Mouse (Mus musculus): Measurements from ENCODE around the gene Ercc5.

Ercc5 gene

DNA sequence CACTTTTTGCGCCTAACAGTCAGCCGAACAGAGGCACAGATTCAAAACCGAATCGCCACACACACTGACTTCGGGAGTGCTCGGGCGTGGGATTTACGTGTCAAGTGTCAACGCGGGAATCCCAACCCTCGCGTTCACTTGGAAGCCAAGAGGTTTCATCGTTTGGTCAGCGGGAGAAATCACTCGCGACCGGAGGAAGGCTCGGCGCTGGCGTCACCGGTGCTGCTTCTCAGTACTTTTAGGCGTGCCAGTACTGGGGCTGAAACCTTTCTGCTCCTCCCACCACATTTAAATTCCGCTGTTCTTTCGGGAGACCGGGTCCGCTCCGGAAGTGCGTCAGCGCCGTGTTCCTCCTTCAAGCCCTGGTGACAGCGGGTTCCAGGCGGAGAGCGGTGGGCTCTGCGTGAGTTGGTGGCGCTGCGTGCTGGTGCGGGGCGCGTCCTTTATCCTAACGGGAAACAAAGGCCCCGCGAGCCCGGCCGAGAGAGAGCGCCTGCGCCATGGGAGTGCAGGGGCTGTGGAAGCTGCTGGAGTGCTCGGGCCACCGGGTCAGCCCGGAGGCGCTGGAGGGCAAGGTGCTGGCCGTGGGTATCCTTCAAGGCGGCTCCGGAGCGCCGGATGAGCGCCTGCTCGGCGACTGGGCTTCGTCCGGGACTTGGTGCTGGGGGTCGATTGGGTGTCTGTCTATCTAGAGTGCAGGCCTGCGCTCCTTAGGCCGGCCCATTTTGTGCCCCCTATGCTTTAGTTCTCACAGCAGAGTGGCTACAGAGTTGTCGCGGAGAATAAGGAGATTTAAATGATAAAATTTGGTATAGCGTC, at the start of gene Ercc5:
TSS of gene Ercc5 (plus strand) at position 182 of the 819 bp plus-strand sequence.
- peak; percentile 91 for DNase-seq (ENCODE audit: extremely low spot score)

DNA sequence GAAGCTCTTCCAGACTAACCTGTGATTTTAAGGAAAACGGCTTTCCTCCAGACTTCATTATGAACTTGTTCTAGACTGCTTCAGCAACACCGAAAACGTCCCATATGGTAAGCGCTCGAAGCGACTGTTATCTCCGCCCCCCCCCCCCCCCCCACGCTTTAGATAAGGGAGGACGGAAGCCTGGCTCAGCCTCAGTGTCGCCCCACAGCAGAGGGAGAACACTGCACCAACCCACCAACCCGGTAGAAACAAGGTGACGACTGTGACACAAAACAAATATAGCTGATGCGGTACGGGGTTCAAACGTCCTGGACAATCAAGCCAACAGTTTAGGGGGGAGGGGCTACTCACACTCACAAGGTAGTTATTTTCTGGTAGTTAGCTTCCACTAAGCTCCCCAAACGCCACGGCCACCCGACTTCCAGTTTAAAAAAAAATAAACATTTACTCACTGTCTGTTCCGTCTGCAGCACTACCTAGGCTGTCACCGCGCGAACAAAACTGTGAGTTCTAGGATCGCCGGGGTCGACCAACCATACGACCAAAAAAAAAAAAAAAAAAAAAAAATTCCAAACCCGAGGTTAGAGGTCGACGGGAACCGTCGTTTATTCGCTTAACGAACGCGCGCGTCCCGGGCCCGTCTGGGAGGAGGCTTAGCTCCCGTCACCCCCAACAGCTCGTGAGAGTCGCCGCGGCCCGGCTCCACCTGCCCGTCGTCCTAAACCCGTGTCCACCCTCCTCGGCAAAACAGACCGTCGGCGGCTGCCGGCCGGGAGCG, 45.9 kb upstream of the Ercc5 start:
- DNase-seq (ENCODE audit: extremely low spot score): peak; percentile 61

DNA sequence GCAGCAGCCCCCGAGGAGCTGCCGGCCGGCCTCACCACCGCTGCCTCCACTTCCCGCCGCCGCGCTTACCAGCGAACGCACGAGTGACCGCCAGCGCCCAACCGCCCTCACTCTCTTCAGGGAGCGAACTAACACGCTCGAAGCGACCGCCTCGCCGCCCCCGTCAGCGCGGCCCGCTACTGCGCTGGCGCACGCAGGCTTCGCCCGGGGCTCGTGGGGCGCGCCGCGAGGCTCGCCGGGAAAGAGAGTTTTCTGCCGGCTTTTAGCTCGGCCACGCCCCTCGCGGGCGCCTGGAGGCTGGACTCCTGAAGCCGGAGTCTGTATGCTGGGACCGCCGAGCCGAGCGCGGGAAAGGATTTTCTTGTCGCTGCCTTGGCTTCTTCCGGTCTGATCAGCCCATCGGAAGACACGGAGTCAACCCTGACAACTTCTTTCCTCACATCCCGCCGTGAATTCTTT, 45.3 kb upstream of the Ercc5 start, which contains the start of gene Tex30:
TSS of gene Tex30 (minus strand) at position 183 of the 459 bp plus-strand sequence.
- DNase-seq (ENCODE audit: extremely low spot score): peak; percentile 93

DNA sequence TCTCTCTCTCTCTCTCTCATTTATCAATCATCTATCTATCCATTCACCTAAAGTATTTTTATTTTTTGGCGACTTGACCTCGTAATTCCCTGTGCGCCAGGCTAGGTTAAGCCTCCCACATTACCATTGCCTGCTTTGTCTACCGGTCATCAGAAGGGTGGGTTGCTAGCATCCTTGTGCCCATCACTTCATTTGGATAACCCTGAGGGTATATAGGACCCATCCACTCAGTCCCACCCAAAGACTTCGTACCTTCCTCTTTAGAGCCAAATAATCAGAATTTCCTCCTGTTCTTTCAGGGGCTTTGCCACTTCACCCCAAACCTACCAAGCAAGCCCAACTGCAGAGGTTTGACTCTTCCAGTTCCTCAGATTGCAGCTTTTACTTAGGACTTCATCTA, 44.6 kb upstream of the Ercc5 start:
- peak; percentile 25 for DNase-seq (ENCODE audit: extremely low spot score)

DNA sequence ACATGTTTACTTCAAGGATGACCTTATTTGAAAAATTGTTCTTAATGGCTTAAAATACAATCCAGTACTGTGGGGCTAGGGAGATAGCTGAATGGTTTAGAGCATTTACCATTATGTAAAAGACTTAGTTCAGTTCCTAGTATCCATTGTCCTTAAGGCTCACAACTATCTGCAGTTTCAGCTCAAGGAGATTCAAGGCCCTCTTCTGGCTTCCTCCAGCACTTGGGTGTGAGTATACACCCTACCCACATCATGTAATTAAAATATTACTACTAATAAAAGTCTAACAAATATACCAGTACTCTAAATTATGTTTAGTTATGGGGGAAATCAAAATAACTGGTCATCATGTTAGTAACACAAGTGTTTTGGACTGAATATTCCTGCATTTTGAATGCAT, 30.0 kb upstream of the Ercc5 start:
- DNase-seq (ENCODE audit: extremely low spot score): no peak

DNA sequence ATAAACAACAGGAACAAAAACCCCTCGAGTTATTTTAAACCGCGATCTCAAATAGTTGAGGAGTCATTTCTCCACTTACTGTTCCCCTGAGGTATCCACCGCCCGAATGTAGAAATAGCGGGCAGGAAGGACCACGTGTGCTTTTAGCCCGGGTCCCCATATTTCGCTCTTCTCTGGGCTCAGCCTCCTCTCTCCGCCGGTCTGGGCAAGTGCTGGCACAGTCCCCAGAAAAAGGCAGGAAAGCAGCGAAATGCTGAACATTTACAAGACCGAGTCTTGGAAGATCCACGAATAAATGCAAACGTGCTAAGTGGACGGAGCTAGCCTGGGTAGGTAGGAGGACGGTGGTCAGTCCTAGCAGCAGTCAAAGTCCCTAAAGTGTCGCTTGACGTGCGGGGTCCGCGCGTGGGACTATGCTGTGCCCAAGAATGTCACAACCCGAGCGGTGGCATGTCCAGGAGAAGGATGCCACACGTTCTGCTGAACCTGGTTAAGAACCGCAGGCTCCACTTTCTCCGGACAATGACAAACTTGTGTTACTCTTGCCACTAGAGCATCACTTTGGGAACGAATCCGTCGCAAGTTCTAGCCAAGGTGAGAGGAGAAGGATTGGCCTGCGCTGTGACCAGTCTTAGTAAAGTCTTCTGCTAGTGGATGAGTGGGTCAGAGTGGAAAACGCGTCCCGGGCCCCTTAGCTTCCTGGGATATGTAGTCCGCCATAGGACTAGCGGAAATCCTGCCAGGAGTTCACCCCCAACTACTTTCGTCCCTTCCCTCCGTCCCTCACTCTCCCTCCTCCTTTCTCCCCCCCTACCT, 29.1 kb upstream of the Ercc5 start, which contains the start of the genes Kdelc1 and Bivm:
TSS of gene Kdelc1 (minus strand) at position 570 of the 816 bp plus-strand sequence.
TSS of gene Bivm (plus strand) at position 719 of the 816 bp plus-strand sequence.
- peak; percentile 88 for DNase-seq (ENCODE audit: extremely low spot score)

DNA sequence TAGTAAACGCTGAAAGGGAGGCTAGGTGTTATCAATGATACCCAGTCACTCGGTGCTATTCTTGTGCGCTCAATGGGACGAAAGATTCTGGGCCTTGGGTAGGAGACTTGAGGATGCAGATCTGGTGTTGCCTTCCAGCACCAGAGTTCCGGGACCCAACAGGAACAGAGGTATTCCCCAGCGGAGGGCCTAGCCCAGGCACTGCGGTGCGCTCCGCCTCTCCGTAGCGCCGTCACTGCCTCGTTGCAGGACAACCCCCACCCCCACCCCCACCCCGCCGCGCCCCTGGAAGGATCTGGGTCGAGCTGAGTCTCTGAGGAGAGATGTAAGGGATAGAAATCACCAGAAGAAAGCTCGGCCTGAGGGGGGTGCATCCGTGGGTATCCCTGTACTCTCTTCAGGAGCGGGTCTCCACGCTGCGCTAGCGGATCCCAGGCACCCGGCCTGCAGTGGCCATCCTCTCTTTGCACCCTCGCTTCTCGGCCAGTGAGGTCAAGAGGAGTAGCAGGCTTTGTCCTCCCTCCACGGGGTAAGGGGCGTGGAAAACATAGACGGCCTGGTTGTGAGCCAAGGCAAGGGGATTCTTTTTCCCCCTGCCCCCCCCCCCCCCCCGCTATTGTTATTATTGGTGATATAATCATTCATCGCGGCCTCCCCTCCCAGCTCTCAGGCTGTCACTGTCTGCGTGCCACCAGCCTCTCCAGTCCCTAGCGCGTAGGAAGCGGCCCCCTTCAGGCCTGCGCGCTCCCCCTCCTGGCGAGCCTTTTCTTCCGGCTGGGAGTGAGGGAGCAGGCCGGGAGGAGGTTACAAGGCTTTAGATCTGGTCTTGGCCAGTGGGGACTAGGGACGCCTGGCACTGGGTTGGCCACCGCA, 28.1 kb upstream of the Ercc5 start:
- peak; percentile 90 for DNase-seq (ENCODE audit: extremely low spot score)

DNA sequence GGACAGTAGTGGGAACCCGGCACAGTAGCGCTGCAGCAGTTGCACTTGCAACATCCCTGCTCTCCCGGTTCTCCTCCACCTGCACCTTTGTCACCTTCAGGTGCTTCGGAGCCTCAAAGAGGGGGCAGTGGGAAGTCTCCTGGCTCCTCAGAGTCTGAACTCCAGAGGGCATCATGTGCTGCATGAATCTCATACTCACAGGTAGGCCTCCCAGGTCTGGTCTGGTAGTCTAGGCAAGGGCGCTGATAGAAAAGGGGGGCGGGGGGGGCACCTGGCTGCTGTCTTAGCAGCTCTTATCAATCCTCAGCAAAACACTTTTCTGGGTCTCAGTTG, 27.5 kb upstream of the Ercc5 start:
- DNase-seq (ENCODE audit: extremely low spot score): no peak

DNA sequence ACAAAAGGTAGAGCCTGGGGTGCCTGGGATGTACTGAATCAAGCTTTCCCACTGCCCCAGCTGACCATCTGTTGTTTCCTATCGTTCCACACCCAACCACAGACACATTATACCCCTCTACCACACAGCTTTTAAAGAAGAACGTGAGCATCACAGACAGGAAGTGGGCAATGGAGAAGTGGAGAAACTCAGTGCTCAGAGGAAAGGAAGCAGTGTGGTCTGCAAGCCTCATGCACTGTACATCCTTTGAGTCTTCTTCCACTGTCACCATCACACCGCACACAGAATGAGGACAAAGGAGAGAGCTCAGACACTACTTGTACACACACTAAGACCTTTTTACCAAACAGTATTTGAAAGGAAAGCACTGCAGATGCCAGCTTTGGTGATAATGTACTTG, 25.3 kb upstream of the Ercc5 start:
- DNase-seq (ENCODE audit: extremely low spot score): no peak

DNA sequence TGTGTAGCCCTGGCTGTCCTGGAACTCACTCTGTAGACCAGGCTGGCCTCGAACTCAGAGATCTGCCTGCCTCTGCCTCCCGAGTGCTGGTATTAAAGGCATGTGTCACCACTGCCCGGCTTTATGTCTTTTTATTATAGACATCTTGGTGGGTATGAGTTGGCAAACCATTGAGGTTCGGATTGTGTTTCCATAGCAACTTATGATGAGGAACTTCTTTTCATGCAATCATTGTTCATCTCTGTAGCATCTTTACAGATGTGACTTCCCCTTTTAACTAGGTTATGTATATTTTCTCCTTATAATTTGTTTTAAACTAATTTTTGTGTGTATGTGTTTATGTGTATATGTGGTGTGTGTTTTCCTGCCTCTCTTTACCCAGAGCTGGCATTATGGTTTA, 22.0 kb upstream of the Ercc5 start:
- no peak for DNase-seq (ENCODE audit: extremely low spot score)

DNA sequence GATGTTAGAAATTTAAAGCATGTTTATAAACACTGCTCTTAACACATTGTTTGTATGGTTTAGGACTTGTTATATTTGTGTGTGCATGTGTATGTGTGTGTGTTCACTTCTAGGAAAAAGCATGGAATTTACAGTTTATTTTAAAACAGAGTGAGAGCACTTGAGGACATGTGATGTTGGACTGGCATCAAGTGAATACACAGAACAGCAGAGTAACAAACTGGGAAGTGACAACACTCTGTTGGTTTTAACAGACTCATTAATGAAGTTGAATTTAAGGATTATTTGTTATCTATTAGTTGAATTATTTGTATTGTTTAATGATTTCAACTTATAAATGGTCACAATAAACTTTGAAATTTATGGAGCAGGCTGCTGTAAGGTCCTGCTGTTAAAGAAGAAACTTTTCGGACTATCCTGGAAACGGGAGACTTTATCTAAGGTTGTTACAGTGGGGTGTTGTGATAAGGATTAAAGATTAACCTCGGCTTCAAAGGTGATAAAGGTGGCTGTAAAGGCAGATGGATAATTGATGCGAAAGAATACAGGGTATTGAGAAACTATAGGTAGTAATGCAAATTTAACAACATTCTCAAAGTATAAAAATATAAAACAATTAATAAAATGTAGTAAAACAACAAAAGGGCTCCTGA, 17.5 kb upstream of the Ercc5 start:
- no peak for DNase-seq (ENCODE audit: extremely low spot score)

DNA sequence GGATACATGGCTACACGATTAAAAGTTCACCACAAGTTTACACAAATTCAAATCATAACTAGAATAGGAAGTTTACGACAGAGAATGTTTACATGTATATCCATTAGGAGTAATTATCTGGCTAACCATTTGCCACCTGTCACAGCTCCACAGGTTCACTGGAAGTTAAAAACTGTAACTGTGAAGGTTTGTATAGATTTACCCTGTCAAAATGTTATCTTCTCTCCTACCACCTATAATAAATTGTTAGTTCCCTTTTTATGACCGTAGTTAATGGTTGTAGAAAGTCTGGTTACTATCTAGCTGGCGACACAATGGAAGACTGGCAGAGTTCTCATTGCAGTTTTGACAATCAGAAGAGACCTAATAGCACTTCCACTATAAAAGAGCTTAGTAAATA, 7.3 kb upstream of the Ercc5 start:
- DNase-seq (ENCODE audit: extremely low spot score): no peak

DNA sequence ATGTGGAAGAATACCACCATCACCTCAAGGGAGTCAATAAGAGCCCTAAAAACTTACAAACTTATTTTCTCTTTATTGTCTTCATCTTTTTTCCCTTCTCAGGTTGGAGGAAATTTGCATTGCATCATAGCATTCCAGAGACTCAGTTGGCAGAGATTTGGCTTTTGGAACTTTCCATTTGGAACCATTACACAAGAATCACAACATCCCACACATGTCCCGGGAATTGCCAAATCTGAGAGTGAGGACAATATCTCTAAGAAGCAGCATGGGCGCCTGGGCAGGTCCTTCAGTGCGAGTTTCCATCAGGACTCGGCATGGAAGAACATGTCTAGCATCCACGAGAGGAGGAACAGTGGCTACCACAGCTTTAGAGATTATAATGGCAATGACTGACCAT, 4.8 kb upstream of the Ercc5 start:
- DNase-seq (ENCODE audit: extremely low spot score): no peak

DNA sequence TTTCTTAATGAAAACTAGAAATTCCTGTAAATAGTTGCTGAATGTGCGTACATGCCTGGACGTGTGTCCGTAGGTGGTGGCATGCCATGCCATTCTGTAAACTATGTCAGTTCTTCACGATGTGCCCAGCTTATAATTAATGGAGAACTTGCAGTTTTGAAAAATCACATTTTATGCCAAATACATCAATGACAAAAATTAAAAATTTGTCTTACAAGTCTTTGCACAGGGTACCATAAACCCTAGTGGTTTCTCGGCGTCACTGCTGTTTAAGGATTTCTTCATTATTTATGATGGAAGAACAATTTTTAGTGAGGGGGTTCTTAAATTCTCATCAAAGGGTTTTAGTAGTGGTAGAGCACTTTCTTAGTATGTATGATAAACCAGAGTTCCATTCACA, 1.2 kb downstream of the Ercc5 start:
- DNase-seq (ENCODE audit: extremely low spot score): peak; percentile 4

DNA sequence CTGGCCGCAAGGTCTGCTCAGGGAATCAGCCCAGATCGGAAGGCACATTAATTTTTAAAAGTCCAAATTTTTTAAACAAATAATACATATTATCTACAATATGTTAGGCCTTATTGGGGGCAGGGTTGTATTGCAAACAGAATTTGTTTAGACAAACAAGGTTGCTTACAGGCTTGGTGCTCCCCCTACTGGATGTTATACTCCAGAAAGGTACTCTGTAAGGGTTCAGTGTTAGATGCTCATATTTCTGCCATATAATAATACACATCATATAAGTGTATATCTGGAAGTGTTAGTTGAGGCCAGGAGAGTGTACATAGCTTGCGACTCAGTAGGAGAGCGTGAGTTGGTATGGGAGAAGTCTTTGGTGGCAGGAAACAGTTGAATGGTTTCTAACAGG, 7.7 kb downstream of the Ercc5 start:
- no peak for DNase-seq (ENCODE audit: extremely low spot score)

DNA sequence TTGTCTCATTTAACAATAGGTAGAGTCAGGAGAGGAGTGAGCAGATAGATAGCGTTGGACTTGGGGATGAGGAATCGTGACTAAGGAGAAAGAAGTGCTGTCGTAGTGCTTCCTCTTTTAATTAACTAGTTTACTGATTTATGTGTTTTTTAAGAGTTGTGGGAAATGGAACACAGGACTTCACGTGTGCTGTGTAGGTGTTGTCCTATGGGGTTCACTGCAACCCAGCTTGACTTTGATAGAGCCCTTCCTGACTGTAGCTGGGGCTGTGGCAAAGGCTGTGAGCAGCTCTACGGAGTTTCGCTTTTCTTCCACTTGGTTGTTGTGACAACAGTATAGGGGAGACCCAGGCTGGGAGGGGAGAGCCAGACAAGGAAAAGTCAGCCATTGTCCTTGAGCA, 10.8 kb downstream of the Ercc5 start:
- no peak for DNase-seq (ENCODE audit: extremely low spot score)

DNA sequence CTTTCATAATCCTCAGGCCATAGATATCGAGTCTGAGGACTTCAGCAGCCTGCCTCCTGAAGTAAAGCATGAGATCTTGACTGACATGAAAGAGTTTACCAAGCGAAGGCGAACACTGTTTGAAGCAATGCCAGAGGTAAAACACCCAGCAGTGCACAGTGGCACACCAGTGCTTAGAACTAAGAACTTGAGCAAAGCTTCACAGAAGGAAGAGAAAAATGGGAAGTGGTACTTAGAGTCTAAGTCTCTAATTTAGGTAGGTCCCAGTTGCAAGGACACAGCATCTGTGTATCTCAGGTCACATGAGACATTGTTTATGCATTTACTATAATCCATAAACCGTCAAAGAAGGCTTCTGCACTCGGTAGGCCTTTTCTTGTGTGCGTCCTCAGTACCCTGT, 14.3 kb downstream of the Ercc5 start:
- no peak for DNase-seq (ENCODE audit: extremely low spot score)

DNA sequence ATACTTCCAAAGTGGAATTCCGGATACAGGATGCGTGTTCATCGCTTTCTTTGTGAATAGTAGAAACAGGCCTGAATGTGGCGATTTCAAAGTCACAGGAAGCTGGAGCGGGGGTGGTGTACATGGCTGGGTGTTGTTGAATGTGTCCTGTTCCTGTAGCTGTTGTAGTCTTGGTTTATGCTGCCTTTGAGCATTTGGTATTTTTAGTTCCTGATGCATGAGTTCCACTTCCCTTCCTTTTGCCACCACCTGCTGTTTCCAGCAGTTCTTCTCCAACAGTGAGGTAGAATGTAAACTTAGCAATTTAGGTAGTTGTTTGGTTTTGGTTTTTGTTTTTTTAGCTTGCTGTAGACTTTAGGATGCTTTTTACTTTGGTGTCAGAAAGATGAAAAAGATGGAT, 14.8 kb downstream of the Ercc5 start:
- DNase-seq (ENCODE audit: extremely low spot score): no peak

DNA sequence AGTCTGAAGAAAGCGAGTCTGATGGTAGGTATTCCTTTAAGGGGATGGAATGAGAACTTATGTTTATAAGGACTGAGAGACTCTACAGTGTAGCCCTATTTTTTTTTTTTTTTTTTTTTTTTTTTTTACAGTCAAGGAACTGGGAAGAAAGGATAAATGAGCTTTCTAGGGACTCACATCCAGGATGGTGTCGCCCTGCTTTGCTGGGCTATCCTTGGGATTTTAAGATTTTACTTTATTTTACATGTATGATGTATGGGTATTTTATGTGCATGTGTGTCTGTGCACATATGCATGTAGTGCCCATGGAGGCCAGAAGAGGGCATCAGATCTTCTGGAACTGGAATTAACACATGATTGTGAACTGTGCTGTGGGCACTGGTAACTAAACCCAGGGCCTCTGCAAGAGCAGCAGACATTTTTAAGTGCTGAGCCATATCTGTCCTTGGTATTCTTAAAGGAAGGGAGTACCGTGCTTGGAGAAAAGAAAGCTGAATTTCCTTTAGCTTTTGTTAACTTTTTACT, 20.4 kb downstream of the Ercc5 start:
- DNase-seq (ENCODE audit: extremely low spot score): no peak

DNA sequence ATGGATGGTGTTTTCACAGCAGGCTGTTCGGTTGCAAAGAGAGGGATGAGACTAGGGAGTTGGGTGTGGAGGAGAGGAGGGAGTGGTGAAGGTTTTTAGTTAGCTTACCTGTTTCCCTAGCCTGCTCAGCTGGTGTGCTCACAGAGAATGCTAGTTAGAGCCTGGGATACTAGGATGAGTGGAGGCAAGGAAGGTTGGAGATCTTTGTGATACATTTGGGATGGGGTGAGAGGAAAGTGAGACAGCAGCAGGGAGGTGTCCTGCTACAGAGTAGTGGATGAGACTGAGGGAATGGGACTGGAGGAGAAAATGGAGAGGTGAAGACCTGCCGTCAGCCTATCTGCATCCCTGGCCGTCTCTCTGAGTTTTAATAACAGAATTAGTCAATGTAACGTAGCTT, 25.1 kb downstream of the Ercc5 start:
- no peak for DNase-seq (ENCODE audit: extremely low spot score)
